Mouse (Mus musculus): ENCODE results near the gene Gstt4. TPM values are rescaled to one million over a fixed set of nuclear protein-coding genes. Genes with fewer than 3 reads are reported as not detected.
"Not testable (repeated sequence)": the region's sequence is repeated elsewhere in the genome, so short reads cannot be mapped to it uniquely, and the experiment has no call there.

The Gstt4 gene
- total RNA-seq (2022) = not detected

- no peak for DNase-seq (ENCODE audit: low spot score)
Measured at GRCm38 (mm10) chr10:75822443-75822842, at the start of gene Gstt4. Gstt4 (minus strand) TSS chr10:75822543.

GRCm38 (mm10) chr10:75861587-75861986, 39.2 kb upstream of the Gstt4 start:
- DNase-seq (ENCODE audit: low spot score) = no peak

- no peak for DNase-seq (ENCODE audit: low spot score)
Measured at GRCm38 (mm10) chr10:75860746-75861145, 38.4 kb upstream of the Gstt4 start.

- DNase-seq (ENCODE audit: low spot score) = peak; percentile 88
Measured at GRCm38 (mm10) chr10:75859786-75860470, 37.6 kb upstream of the Gstt4 start, which contains the start of gene Mif. Mif (minus strand) TSS chr10:75860240.

- no peak for DNase-seq (ENCODE audit: low spot score)
Measured at GRCm38 (mm10) chr10:75859107-75859746, 36.9 kb upstream of the Gstt4 start.

- DNase-seq (ENCODE audit: low spot score) = no peak
Measured at GRCm38 (mm10) chr10:75857598-75857997, 35.3 kb upstream of the Gstt4 start.

GRCm38 (mm10) chr10:75856976-75857375, 34.6 kb upstream of the Gstt4 start:
- no peak for DNase-seq (ENCODE audit: low spot score)

GRCm38 (mm10) chr10:75856155-75856907, 34.0 kb upstream of the Gstt4 start:
- DNase-seq (ENCODE audit: low spot score) = no peak

- DNase-seq (ENCODE audit: low spot score) = no peak
Measured at GRCm38 (mm10) chr10:75855416-75855981, 33.2 kb upstream of the Gstt4 start.

- no peak for DNase-seq (ENCODE audit: low spot score)
Measured at GRCm38 (mm10) chr10:75854791-75855190, 32.4 kb upstream of the Gstt4 start.

- no peak for DNase-seq (ENCODE audit: low spot score)
Measured at GRCm38 (mm10) chr10:75854096-75854495, 31.8 kb upstream of the Gstt4 start.

- DNase-seq (ENCODE audit: low spot score) = peak; percentile 88
Measured at GRCm38 (mm10) chr10:75853452-75853851, 31.1 kb upstream of the Gstt4 start.

GRCm38 (mm10) chr10:75852539-75853125, 30.3 kb upstream of the Gstt4 start:
- DNase-seq (ENCODE audit: low spot score) = no peak

GRCm38 (mm10) chr10:75851681-75852080, 29.3 kb upstream of the Gstt4 start:
- DNase-seq (ENCODE audit: low spot score) = no peak

GRCm38 (mm10) chr10:75851076-75851475, 28.7 kb upstream of the Gstt4 start:
- DNase-seq (ENCODE audit: low spot score) = no peak

- no peak for DNase-seq (ENCODE audit: low spot score)
Measured at GRCm38 (mm10) chr10:75848382-75848781, 26.0 kb upstream of the Gstt4 start.

GRCm38 (mm10) chr10:75845306-75845930, 23.1 kb upstream of the Gstt4 start:
- no peak for DNase-seq (ENCODE audit: low spot score)

- DNase-seq (ENCODE audit: low spot score) = peak; percentile 32
Measured at GRCm38 (mm10) chr10:75844800-75845199, 22.5 kb upstream of the Gstt4 start.

- DNase-seq (ENCODE audit: low spot score) = not testable (repeated sequence)
Measured at GRCm38 (mm10) chr10:75843898-75844297, 21.6 kb upstream of the Gstt4 start.

GRCm38 (mm10) chr10:75839092-75839491, 16.7 kb upstream of the Gstt4 start:
- no peak for DNase-seq (ENCODE audit: low spot score)

GRCm38 (mm10) chr10:75837248-75837759, 15.0 kb upstream of the Gstt4 start, which contains the start of gene Gstt2:
Gstt2 (minus strand) TSS chr10:75837424.
- DNase-seq (ENCODE audit: low spot score) = peak; percentile 94

Data from heart, adult 8-10 months (tissue).